Mouse (Mus musculus): ENCODE results near the gene Lrrc45. TPM values are rescaled to one million over a fixed set of nuclear protein-coding genes. Genes with fewer than 3 reads are reported as not detected.

Gene Lrrc45
- total and polyA plus RNA-seq, 3 experiments: 21.9 to 34.2 (median 25.3) TPM

GRCm38 (mm10) chr11:120703696-120704454 lies 9.8 kb upstream of the Lrrc45 start:
- peak; percentile 81 for DNase-seq

GRCm38 (mm10) chr11:120704486-120705325 lies 9.0 kb upstream of the Lrrc45 start:
- no peak for DNase-seq

DNA sequence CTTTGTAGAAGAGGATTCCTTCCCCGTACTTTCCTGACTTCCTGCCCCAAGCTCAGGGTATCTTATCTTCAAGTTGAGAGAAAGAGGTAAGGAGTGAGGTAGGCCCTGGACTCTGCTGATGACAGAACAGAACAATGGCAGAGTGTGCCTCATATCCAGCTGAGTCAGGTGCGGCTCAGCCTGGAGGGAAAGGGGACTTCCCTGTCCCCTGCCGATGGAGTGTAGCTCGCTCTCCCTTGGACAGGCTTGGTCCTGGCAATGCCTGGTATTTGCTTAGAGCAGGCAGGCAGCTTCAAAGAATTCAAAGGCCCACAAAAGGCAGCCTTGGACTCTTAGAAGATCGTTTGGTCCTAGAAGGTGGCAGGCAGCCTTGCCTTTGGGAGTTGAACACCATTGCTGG lies 7.6 kb upstream of the Lrrc45 start:
- no peak for DNase-seq

DNA sequence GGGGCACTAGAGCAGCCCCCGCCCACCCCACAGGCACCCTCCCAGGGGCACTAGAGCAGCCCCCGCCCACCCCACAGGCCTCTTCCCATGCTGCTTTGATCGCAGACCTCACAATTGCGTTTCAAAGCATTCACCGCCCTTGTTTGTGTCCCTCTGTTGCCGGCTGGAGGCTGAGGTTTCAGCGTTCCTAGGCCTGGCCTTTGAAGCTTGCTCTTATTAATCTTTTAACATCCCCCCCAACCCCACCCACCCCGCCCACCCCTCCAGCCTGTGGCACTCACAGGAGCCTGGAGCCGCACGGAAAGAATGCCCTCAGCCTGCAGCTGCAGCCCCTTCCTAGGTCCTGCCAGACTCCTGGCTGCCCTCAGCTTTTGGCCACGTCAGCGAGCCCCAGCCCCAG lies 6.5 kb upstream of the Lrrc45 start:
- no peak for DNase-seq

DNA sequence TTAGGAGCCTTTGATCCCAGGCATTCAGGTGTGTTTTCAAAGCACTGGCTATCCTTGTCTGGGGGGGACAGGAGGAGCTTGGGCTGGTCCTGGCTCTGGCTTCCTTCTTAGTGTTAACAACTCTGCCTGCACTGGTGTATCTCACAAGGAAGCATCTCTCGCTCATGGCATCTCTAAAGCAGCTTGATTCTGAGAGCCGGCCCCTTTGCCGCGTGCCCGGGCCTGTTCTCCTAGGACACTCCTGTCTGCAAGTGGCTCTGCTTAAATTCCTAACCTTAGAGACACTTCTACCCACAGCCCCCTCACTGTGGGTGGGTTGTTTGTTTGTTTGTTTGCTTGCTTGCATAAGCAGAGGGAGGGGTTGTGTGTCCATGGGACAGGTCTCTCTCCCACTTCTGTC lies 5.8 kb upstream of the Lrrc45 start:
- no peak for DNase-seq

DNA sequence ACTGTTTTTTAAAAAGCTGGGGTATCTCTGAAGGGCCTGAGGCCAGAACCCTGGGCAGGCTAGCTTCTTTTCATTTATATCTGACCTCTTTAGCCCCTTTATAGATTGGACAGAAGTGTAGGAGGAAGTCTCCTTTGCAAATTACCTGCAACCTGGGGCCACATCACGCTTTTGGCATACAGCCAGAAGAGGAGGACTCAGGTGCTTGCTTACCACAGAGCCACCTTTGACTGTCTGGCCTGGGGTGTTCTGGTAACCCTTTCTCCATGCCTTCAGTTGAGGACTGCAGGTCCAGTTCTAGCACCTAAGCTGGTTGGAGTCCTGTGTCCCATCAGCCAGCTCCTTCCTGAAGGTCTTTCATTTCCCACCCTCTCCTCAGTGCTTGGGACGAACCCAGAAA lies 4.2 kb upstream of the Lrrc45 start:
- DNase-seq: no peak

DNA sequence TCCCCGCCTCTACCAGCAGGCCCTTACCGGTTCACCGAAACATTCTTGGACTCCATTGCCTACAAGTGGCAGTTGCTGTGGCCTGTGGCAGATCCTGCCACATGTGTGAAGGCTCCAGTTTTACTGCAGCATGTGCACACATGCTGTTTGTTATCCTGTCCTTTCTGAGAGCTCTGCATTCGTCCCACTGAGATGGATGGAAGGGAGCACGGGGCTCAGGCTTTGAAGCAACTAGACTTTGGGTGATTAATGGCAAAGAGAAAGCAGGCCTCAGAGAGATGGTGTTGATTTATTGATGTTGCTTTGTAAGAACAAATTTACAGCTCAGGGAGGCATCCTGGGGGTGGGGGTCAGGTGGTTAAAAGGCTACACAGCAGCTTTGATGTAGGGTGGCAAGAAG lies 3.1 kb upstream of the Lrrc45 start:
- no peak for DNase-seq

GRCm38 (mm10) chr11:120711980-120712604 lies 1.6 kb upstream of the Lrrc45 start:
- DNase-seq: no peak

- DNase-seq: peak; percentile 70
Observed at GRCm38 (mm10) chr11:120712771-120713568, 755 bp upstream of the Lrrc45 start.

- no peak for DNase-seq
Observed at GRCm38 (mm10) chr11:120714546-120714945, 821 bp downstream of the Lrrc45 start.

DNA sequence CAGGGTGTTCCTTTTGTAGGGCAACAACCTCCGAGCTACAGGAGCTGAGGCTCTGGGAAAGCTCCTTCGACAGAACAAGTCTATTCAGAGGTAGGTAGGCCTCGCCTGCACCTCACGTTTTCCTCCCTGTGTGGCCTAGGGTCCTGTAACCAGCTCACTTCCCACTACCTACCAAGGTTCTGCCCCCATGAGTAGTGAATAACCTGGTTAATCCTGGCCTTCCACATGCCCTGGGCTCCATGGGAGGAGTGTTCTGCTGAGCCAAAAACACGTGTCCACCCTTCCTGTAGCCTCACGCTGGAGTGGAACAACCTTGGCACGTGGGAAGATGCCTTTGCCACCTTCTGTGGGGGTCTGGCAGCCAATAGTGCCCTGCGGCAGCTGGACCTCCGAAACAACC lies 1.4 kb downstream of the Lrrc45 start:
- no peak for DNase-seq

- no peak for DNase-seq
Observed at GRCm38 (mm10) chr11:120719242-120719641, 5.5 kb downstream of the Lrrc45 start.

DNA sequence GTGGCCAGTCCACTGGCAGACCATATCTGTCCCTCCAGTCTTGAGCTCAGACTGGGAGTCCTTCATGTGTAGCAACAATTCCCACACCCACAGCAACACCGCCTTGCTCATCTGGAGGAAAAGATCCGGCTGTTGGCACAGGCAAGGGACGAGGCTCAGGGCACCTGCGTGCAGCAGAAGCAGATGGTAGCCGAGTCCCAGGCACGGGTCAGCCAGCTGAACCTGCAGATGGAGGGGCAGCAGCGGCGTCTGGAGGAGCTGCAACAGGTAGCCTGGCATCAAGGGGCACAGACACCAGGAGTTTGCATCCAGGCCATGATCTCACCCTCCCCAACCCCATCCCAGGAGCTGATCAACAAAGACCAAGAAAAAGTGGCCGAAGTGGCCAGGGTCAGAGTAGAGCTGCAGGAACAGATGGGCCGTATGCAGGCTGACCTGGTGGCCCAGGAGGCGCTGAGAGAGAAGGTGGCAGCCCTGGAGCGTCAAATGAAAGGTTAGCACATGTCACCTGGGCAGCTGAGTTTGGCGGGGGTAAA lies 6.2 kb downstream of the Lrrc45 start:
- DNase-seq: no peak

DNA sequence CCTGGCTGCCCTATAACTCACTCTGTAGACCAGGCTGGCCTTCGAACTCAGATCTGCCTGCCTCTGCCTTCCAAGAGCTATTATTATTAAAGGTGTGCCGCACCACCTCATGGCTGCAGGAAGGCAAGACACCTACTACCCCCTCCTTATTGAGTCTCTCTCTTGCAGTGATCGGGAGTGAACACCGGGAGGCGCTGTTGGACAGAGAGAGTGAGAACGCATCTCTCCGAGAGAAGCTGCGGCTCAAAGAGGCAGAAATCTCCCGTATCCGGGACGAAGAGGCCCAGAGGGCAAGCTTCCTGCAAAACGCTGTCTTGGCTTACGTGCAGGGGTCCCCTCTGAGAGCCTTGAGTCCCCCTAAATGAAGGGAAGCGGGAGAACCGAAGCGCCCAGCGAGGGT lies 6.7 kb downstream of the Lrrc45 start:
- peak; percentile 90 for DNase-seq

- peak; percentile 82 for DNase-seq
Observed at GRCm38 (mm10) chr11:120721124-120722066, 7.7 kb downstream of the Lrrc45 start, which contains the start of gene Rac3. TSS of gene Rac3 (plus strand) at chr11:120721470.

DNA sequence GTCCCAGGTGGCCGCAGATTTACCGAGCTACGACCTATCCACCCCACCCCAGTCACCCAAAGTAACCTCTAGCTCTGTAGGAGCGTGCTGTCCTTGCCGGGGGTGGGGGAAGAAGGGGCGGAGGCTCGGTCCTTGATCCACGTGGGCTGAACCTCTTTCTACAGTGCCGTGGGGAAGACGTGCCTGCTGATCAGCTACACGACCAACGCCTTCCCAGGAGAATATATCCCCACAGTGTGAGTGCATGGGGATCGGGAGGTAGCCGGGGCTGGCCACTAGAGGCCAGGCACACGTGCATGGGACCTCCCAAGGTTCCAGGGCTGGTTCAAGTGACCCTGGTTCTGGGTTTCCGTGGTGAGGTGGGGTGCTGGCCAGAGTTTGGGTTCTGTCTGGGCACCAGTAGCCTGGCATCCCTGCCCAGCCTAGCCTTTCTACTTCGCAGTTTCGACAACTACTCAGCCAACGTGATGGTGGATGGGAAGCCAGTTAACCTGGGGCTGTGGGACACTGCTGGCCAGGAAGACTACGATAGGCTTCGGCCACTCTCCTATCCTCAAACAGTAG lies 8.4 kb downstream of the Lrrc45 start:
- no peak for DNase-seq

DNA sequence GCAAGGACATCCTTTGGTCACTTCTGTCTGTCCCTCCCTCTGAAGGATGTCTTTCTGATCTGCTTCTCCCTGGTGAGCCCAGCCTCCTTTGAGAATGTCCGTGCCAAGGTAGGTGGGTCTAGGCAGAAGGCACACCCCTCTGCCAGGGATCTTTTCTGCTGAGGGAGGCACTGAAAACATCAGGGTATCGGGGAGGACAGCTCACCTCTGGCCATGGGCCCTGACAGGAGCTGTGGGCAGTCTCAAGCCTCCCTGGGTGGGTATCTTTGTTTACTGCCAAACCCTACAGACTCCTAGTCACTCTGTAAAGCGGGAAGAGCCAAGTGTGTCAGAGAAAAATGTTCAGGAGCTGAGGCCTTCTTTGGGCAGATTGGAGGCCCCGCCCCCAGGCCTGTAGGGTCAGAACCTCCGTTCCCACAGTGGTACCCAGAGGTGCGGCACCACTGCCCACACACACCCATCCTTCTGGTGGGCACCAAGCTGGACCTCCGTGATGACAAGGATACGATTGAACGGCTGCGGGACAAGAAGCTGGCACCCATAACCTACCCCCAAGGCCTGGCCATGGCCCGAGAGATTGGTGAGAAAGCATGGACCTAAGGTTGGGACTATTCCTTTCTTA lies 9.1 kb downstream of the Lrrc45 start:
- no peak for DNase-seq

- no peak for DNase-seq
Observed at GRCm38 (mm10) chr11:120723509-120723908, 9.8 kb downstream of the Lrrc45 start.

Data from adrenal gland, adult 2 months (tissue).